Comparison of ENCODE assay signal across 8 mouse cellular contexts in the genomic region with DNA sequence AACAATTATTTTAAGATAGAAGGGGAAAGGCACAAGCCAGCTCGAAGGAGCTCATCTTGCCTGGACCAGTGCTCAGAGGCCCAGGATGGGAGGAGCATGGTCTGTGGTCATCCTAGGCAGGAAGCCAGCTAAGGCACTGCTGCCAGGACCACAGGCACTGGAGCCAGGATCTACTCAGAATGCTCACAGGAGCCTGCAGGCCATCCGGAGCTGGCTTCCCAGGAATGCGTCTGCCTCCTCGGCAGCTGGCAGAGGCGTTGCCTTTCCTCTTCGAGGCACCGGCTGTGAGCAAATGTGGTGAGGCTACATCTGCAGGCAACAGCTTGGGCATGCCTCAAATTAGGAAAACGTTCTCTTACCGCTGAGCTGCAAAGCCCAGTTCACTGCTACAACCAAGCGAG. TPM values are rescaled to one million over a fixed set of nuclear protein-coding genes. Genes with fewer than 3 reads are reported as not detected.
DNase-seq lines count a peak whose midpoint lies in the region; ATAC-seq and TF ChIP-seq lines count a peak whose summit lies in the region.

No protein-coding gene starts in this region.

- no peaks in the 10 kb centered on the region for H3K4me1 ChIP-seq in ES-Bruce4 (ENCODE audit: control insufficient read depth, insufficient read depth, low read length)
- H3K4me1 ChIP-seq in embryonic facial prominence, embryonic 12.5 days, result peaks cover 12% of the 10 kb centered on the region
- peaks cover 11% of the 10 kb centered on the region for H3K4me1 ChIP-seq in testis, adult 2 months (ENCODE audit: control insufficient read depth, insufficient read depth, low read length)

- no peak for TF ChIP-seq CTCF in ES-Bruce4 (IDR thresholded peaks at IDR 0.05; ENCODE audit: low read depth, low read length)
- TF ChIP-seq CTCF in testis, adult 2 months (IDR thresholded peaks at IDR 0.05; ENCODE audit: control insufficient read depth, insufficient read depth, insufficient replicate concordance, low read depth, low read length), result no peak

- H3K4me3 ChIP-seq in ES-Bruce4 (ENCODE audit: low read depth, low read length), result peak overlapping the region; percentile 26
- no peak overlapping the region for H3K4me3 ChIP-seq in embryonic facial prominence, embryonic 12.5 days
- no peak overlapping the region; the same call in 1 of the 2 replicates for H3K4me3 ChIP-seq in testis, adult 2 months (ENCODE audit: control insufficient read depth, low read depth, low read length)

- DNase-seq in R1 (ENCODE audit: low read depth, low spot score), result peak; percentile 73
- peak; percentile 79 for DNase-seq in heart, adult 8-10 months (ENCODE audit: low spot score)
- DNase-seq in layer of hippocampus, adult 8-10 months (ENCODE audit: low spot score in 2 of 2), result peak; percentile 78 to 81
- peak; percentile 85 for DNase-seq in lung, postnatal 10 days
- DNase-seq in thymus, postnatal 25 days, result no peak

- H3K27me3 ChIP-seq in ES-Bruce4 (ENCODE audit: control insufficient read depth, insufficient read depth, low read length, poor library complexity, severe bottlenecking), result no peaks in the 10 kb centered on the region
- no peaks in the 10 kb centered on the region for H3K27me3 ChIP-seq in embryonic facial prominence, embryonic 12.5 days
- no peaks in the 10 kb centered on the region for H3K27me3 ChIP-seq in testis, adult 2 months (ENCODE audit: control insufficient read depth, insufficient read depth, low read length)

- 37% methylated on average over 10 of the region's 10 CpGs for WGBS in embryonic facial prominence, embryonic 12.5 days

- no peaks in the 10 kb centered on the region for H3K9me3 ChIP-seq in ES-Bruce4 (replicated peaks; ENCODE audit: control insufficient read depth, insufficient read depth, low read length, poor library complexity, severe bottlenecking)
- no peaks in the 10 kb centered on the region for H3K9me3 ChIP-seq in embryonic facial prominence, embryonic 12.5 days

- no peak for TF ChIP-seq EP300 in ES-Bruce4 (IDR thresholded peaks at IDR 0.05; ENCODE audit: insufficient read depth, low read depth, low read length)

- H3K9ac ChIP-seq in ES-Bruce4 (ENCODE audit: low read depth, poor library complexity, severe bottlenecking), result peak overlapping the region; percentile 14; the same call in 1 of the 2 replicates
- H3K9ac ChIP-seq in embryonic facial prominence, embryonic 12.5 days, result no peak overlapping the region

- H3K27ac ChIP-seq in ES-Bruce4 (ENCODE audit: insufficient read depth, low read length), result no peak overlapping the region
- H3K27ac ChIP-seq in embryonic facial prominence, embryonic 12.5 days, result peak overlapping the region; percentile 46; the same call in 1 of the 2 replicates
- H3K27ac ChIP-seq in testis, adult 2 months (ENCODE audit: control insufficient read depth, insufficient read depth, low read depth, low read length), result peak overlapping the region; percentile 64; the same call in 1 of the 2 replicates

- TF ChIP-seq POLR2A in ES-Bruce4 (IDR thresholded peaks at IDR 0.05; ENCODE audit: insufficient read depth, low read length), result no peak
- TF ChIP-seq POLR2A in testis, adult 2 months (IDR thresholded peaks at IDR 0.05; ENCODE audit: control insufficient read depth, low read depth, low read length), result 0 out of 2 replicates have a peak, but pooled peaks have one; percentile 16

- ATAC-seq in embryonic facial prominence, embryonic 12.5 days (ENCODE audit: insufficient number of reproducible peaks, insufficient read depth, low FRiP score, low TSS enrichment), result no peak

- H3K36me3 ChIP-seq in ES-Bruce4 (ENCODE audit: control insufficient read depth, insufficient read depth, low read length, poor library complexity, severe bottlenecking), result no peaks in the 10 kb centered on the region
- no peaks in the 10 kb centered on the region for H3K36me3 ChIP-seq in embryonic facial prominence, embryonic 12.5 days
- no peaks in the 10 kb centered on the region for H3K36me3 ChIP-seq in testis, adult 2 months (ENCODE audit: control insufficient read depth, insufficient read depth, low read length)

- no peak overlapping the region for H3K4me2 ChIP-seq in embryonic facial prominence, embryonic 12.5 days (replicated peaks)

RNA-seq across cellular contexts. Expression of a gene that starts 37.8 kb away (rescaled TPM):
- polyA plus RNA-seq in ES-Bruce4 (2011; ENCODE audit: insufficient read depth, insufficient read length, low read depth, missing spikeins), result 75.6 and 79.2 TPM in 2 replicates
- polyA plus RNA-seq in embryonic facial prominence, embryonic 12.5 days (2016; fragmentation: Nextera tagmentation; extraction: Ambion mirVana), result 9.2 and 18.3 TPM in 2 replicates
- 10 to 100 TPM; 20.3 to 24.4 (median 21.2) TPM for total RNA-seq in heart, adult 8-10 months (2022)
- 10 to 100 TPM; 39.0 to 42.6 (median 40.2) TPM for total RNA-seq in layer of hippocampus, adult 8-10 months (2022)
- 4.9 and 5.0 TPM in 2 replicates for polyA plus RNA-seq in testis, adult 2 months (2012; rRNA removed)
